Mouse (Mus musculus) kidney, postnatal 36 days (tissue): ENCODE measurements around the gene Rpa2.

Experiments
- DNase-seq, 2 experiments: peaks; one replicate each; pipeline ENCODE4 v3.0.0; 2021 to 2022; ENCODE audit warnings: mixed read lengths in 2 of 2

The Rpa2 gene

DNA sequence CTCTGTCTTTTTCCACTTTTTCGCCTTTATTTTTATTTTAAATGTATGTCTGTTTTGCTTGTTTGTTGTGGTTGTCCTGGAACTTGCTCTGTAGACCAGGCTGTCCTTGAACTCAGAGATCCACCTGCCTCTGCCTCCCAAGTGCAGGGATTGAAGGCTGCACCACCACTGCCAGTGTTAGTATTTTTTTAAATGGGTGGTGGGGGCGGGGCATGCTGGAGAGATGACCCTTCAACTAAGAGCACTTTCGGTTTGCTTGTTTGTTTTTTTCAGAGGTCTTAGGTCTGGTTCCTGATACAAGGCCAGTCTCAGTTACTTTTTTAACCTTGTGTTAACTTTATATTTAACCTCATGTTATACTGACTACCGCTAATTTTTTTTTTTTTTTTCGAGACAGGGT is 37.0 kb downstream of the Rpa2 start:
- no peak for DNase-seq

DNA sequence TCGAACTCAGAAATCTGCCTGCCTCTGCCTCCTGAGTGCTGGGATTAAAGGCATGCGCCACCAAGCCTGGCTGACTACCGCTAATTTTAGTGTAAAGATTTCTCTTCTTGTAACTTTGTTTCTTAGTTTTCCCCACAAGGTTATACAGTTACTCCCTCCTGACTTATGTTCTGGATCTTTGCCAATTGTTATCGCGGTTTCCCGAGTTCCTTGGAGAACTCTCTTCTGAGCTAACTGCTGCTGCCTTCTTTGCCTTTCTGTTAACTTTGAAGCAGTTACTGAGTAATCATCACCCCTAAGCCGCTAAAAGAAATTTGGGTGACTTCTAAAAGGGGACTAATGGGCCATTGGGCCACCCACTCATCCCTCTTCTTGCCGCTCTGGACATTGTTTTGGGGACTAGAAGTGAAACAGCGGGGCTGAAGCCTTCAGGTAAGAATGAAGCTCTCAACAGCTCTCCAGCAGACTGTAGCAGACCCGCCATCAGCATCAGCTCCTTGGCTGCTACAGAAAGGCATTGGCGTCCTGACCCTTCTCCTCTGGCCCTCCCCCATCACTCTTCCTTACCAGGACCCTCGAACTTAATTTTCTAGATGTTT is 37.6 kb downstream of the Rpa2 start:
- no peak for DNase-seq

DNA sequence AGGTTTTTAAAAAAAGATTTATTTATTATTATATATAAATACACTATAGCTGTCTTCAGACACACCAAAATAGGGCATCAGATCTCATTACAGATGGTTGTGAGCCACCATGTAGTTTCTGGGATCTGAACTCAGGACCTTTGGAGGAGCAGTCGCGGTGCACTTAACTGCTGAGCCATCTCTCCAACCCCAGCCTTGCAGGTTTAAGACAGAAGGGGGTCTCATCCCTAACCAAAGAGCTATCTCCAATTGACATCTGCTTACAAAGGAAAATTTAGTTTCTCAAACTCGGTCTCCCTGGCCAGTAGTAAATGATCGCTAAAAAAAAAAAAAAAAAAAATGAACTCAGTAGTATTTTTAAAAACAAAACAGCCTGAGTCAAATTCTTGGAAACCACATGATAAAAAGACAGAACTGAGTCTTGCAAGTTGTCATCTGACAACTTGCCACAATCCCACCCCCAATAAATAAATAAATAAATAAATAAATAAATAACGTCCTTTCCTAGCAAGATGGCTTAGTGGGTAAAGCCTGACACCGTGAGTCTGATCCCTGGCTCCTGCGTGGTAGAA is 38.6 kb downstream of the Rpa2 start:
- DNase-seq, result no peak

DNA sequence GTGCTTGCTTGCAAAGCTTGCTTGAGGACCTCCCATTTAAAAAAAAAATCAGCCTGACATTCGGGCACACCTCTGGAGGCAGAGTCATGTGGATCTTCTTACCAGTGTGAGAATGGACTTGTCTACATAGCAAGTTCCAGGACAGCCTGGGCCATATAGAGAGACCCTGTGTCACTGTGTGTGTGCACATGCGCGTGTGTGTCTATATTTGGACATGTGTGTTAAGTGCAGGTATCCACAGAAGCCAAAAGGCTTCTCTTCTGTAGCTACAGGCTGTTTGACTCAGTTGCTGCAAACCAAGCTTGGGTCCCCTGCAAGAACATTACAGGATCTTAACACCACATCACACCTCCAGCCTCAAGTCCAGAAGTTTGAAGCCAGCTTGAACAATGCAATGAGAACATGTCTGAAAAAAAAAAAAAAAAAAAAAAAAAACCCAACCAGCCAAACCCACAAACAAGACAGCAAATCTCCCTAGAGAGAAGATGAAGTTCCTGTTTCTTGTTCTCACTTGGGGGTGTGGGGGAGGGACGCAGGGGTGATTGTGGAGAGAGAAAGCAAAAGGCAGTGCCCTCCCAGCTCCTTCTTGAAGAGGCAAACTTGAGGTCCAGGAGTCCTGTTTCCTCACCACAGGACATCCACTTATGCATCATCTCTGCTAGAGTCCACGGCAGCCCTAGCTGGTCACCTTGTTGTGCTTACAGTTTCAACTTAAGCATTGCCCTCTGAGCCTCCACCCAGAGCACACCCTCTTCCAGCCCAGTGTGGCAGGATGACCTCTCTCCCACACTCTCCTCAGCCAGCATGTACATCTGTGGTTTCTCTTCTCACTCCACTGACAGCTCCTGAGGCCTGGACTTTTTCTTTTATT is 39.9 kb downstream of the Rpa2 start:
- DNase-seq, result peak in 1 of 2 experiments; percentile 13

DNA sequence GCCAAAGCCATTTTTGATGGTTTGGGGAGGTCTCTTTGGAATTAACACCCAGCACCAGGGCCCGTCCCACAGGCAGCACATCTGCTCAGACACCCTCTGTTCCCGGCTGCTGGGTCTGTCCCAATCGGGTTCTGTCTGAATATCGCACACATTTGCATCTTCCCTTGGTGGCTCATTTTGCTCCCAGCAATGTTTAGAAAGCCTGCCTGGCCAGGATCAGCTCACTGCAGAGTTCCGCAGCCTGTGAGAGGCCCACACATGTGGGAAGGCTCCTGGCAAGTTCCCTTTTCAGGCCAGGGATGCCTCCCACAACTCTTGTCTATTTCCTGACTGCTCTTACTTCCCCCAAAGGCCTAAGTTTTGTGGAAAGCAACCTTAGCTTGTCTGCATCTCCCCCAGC is 41.5 kb downstream of the Rpa2 start:
- no peak for DNase-seq

DNA sequence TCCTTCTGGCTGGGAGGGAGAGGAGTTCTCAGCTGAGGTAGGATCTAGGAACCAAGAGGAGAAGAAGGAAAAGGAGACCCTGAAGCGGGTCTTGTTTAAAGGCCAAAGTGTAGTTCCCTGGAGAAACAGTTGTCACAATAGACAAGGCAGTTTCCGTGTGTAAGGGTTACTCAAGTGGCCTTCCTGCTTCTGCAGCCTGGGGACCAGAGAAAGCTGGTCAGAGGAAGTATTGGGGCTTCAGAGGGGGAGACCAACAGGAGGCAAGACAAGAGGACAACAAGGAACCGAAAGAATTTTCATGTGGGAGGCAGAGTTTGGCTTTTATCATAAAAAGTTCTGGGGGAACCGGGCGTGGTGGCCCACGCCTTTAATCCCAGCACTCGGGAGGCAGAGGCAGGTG is 48.3 kb downstream of the Rpa2 start:
- DNase-seq, result no peak

DNA sequence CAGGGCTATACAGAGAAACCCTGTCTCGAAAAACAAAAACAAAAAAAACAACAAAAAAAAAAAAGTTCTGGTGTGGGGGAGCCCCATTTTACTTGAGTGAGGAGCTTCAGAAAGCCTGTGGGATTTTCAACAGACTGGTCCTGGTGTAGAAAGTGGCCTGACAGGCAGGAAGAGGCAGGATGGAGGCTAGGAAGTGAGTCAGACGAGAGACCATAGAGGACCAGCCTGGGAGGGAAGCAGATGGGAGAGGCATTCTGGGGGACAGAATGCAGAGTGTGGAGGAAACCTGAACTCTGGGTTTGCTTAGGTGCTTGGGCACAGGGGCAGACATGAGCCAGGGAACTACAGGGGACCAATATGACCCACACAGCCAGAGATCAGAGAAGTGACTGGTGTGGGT is 48.7 kb downstream of the Rpa2 start:
- no peak for DNase-seq

DNA sequence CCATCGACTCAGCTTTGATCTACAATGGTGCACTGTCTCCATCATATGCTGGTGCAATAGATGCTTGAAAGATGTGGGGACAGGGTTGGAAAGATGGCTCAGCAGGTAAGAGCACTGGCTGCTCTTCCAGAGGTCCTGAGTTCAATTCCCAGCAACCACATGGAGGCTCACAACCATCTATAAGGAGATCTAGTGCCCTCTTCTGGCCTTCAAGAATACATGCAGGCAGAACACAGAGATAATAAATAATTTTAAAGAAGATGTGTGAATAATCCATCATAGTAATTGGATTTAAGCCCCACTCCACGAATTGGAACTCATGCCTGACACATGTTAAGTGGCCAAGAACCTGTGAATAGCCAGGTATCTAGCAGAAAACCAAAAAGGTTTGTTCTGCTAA is 50.3 kb downstream of the Rpa2 start:
- DNase-seq, result no peak

DNA sequence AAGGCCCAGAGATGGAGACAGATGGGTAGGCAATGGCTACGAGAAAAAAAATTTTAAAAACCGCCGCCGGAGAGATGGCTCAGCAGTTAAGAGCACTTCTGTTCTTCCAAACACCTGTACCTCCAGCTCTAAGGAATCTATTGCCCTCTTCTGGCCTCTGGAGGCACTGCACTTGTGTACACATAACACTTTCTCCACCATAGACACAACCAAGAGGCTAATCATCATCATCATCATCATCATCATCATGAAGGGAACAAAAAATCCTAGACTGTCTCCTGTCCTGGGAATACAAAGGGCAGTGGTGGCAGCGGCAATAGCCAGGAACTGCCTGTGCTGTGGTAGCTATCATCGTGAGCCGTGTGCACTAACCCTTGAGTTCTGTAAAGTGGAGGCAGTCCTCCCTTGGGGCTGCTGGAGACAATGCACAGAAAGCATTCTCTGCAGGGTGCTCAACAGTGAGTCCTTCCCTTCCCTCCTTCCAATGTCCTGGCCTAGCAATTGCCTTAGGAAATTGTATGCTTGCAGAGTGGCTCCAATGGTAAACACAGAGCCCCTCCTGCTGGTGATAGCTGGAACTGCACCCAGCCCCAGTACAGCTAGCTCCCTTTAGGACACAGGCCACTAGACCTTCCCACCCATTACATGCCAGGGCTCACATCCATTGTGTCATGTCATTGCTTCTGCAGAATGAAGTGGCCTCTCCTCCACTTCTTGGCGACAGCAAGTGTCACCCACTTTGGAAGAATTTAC is 55.7 kb downstream of the Rpa2 start:
- DNase-seq, result peak; percentile 50 to 88
